Mouse (Mus musculus): ENCODE results near the gene Eif2b3. TPM values are rescaled to one million over a fixed set of nuclear protein-coding genes. Genes with fewer than 3 reads are reported as not detected.

Eif2b3 gene
- total and polyA plus RNA-seq, 3 experiments, result 7.9 to 14.6 (median 12.0) TPM

- Histone ChIP-seq H3K9ac (ENCODE audit: low read depth, low read length) (peak overlapping the region; percentile 36), H3K27ac (no peak overlapping the region), H3K36me3 (ENCODE audit: control insufficient read depth, insufficient read depth, low read length) (no peaks in the 10 kb centered on the region), H3K79me2 (replicated peaks; ENCODE audit: control insufficient read depth, insufficient read depth, low read length) (no peaks in the 10 kb centered on the region), H3K4me1 (ENCODE audit: control insufficient read depth, insufficient read depth, low read length) (peaks cover 9% of the 10 kb centered on the region), H3K4me3 (peak overlapping the region; percentile 86), H3K27me3 (ENCODE audit: control insufficient read depth, insufficient read depth, low read length) (no peaks in the 10 kb centered on the region)
- no peak for TF ChIP-seq EP300 (IDR thresholded peaks at IDR 0.05; ENCODE audit: insufficient read depth, low read depth, low read length)
- TF ChIP-seq POLR2A (IDR thresholded peaks at IDR 0.05; ENCODE audit: insufficient read depth, low read depth, low read length), result no peak
- TF ChIP-seq CTCF (IDR thresholded peaks at IDR 0.05), result no peak
- no peak for DNase-seq
- WGBS, result 47% methylated on average over 11 of the region's 11 CpGs
- intact Hi-C loops (cut with DNase I), result no loop called here
Measured at GRCm38 (mm10) chr4:117132794-117133143, 113.6 kb downstream of the Eif2b3 start.

- DNase-seq, result no peak
- peak overlapping the region; percentile 78 for H3K27ac ChIP-seq
Measured at GRCm38 (mm10) chr4:117133366-117133796, 114.2 kb downstream of the Eif2b3 start.

GRCm38 (mm10) chr4:117133817-117134600 lies 114.8 kb downstream of the Eif2b3 start, which contains the start of gene Plk3:
Gene Plk3 (minus strand): TSS chr4:117133963.
- 0 out of 2 replicates have a peak, but pooled peaks have one; percentile 9 for TF ChIP-seq CTCF (IDR thresholded peaks at IDR 0.05)
- peak; percentile 68; the same call in 1 of the 2 replicates for TF ChIP-seq EP300 (IDR thresholded peaks at IDR 0.05; ENCODE audit: insufficient read depth, low read depth, low read length)
- TF ChIP-seq POLR2A (IDR thresholded peaks at IDR 0.05; ENCODE audit: insufficient read depth, low read depth, low read length), result peak; percentile 82
- 2% methylated on average over 48 of the region's 48 CpGs for WGBS
- intact Hi-C loops (cut with DNase I), result loop anchor here (2.0 kb wide), 1 partner anchor 139 kb away; the partner anchor contains the start of genes Hectd3 and Urod

More at GRCm38 (mm10) chr4:117133366-117133796, 114.2 kb downstream of the Eif2b3 start:
- Histone ChIP-seq H3K4me1 (ENCODE audit: control insufficient read depth, insufficient read depth, low read length) (peaks cover 9% of the 10 kb centered on the region), H3K27me3 (ENCODE audit: control insufficient read depth, insufficient read depth, low read length) (no peaks in the 10 kb centered on the region), H3K4me3 (peak overlapping the region; percentile 86), H3K79me2 (replicated peaks; ENCODE audit: control insufficient read depth, insufficient read depth, low read length) (no peaks in the 10 kb centered on the region), H3K36me3 (ENCODE audit: control insufficient read depth, insufficient read depth, low read length) (no peaks in the 10 kb centered on the region), H3K9ac (ENCODE audit: low read depth, low read length) (peak overlapping the region; percentile 83)
- intact Hi-C loops (cut with DNase I), result no loop called here
- 1% methylated on average over 42 of the region's 42 CpGs for WGBS
- no peak for TF ChIP-seq CTCF (IDR thresholded peaks at IDR 0.05)
- no peak for TF ChIP-seq EP300 (IDR thresholded peaks at IDR 0.05; ENCODE audit: insufficient read depth, low read depth, low read length)
- no peak for TF ChIP-seq POLR2A (IDR thresholded peaks at IDR 0.05; ENCODE audit: insufficient read depth, low read depth, low read length)

GRCm38 (mm10) chr4:117134601-117134995 lies 115.4 kb downstream of the Eif2b3 start:
- intact Hi-C loops (cut with DNase I), result loop anchor here (2.0 kb wide), 1 partner anchor 140 kb away; the partner anchor contains the start of genes Hectd3 and Urod
- no peak overlapping the region for H3K4me3 ChIP-seq
- H3K27me3 ChIP-seq (ENCODE audit: control insufficient read depth, insufficient read depth, low read length), result no peaks in the 10 kb centered on the region
- H3K4me1 ChIP-seq (ENCODE audit: control insufficient read depth, insufficient read depth, low read length), result peaks cover 9% of the 10 kb centered on the region
- TF ChIP-seq EP300 (IDR thresholded peaks at IDR 0.05; ENCODE audit: insufficient read depth, low read depth, low read length) (no peak), CTCF (IDR thresholded peaks at IDR 0.05) (no peak), POLR2A (IDR thresholded peaks at IDR 0.05; ENCODE audit: insufficient read depth, low read depth, low read length) (no peak)
- 34% methylated on average over 2 of the region's 2 CpGs for WGBS
- H3K36me3 ChIP-seq (ENCODE audit: control insufficient read depth, insufficient read depth, low read length), result no peaks in the 10 kb centered on the region
- no peak overlapping the region for H3K27ac ChIP-seq
- DNase-seq, result peak in 1 of 2 experiments; percentile 15
- no peak overlapping the region for H3K9ac ChIP-seq (ENCODE audit: low read depth, low read length)
- no peaks in the 10 kb centered on the region for H3K79me2 ChIP-seq (replicated peaks; ENCODE audit: control insufficient read depth, insufficient read depth, low read length)

More at GRCm38 (mm10) chr4:117133817-117134600, 114.8 kb downstream of the Eif2b3 start, which contains the start of gene Plk3:
- Histone ChIP-seq H3K36me3 (ENCODE audit: control insufficient read depth, insufficient read depth, low read length) (no peaks in the 10 kb centered on the region), H3K27me3 (ENCODE audit: control insufficient read depth, insufficient read depth, low read length) (no peaks in the 10 kb centered on the region), H3K4me3 (peak within 1 kb of the TSS; percentile 86), H3K27ac (peak within 1 kb of the TSS; percentile 78), H3K79me2 (replicated peaks; ENCODE audit: control insufficient read depth, insufficient read depth, low read length) (no peaks in the 10 kb centered on the region), H3K9ac (ENCODE audit: low read depth, low read length) (peak within 1 kb of the TSS; percentile 83), H3K4me1 (ENCODE audit: control insufficient read depth, insufficient read depth, low read length) (peaks cover 9% of the 10 kb centered on the region)
- peak; percentile 97 to 99 for DNase-seq

GRCm38 (mm10) chr4:117136034-117136433 lies 116.8 kb downstream of the Eif2b3 start:
- no peak overlapping the region for H3K27ac ChIP-seq
- DNase-seq, result no peak

More at GRCm38 (mm10) chr4:117136034-117136433, 116.8 kb downstream of the Eif2b3 start:
- H3K27me3 ChIP-seq (ENCODE audit: control insufficient read depth, insufficient read depth, low read length), result no peaks in the 10 kb centered on the region
- H3K4me1 ChIP-seq (ENCODE audit: control insufficient read depth, insufficient read depth, low read length), result peaks cover 9% of the 10 kb centered on the region
- H3K36me3 ChIP-seq (ENCODE audit: control insufficient read depth, insufficient read depth, low read length), result no peaks in the 10 kb centered on the region
- intact Hi-C loops (cut with DNase I), result loop anchor here (2.0 to 5.0 kb wide), 3 partner anchors 15 to 39 kb away; partner anchors contain the start of gene Ptch2
- H3K4me3 ChIP-seq, result no peak overlapping the region
- TF ChIP-seq EP300 (IDR thresholded peaks at IDR 0.05; ENCODE audit: insufficient read depth, low read depth, low read length) (no peak), CTCF (IDR thresholded peaks at IDR 0.05) (no peak), POLR2A (IDR thresholded peaks at IDR 0.05; ENCODE audit: insufficient read depth, low read depth, low read length) (no peak)
- H3K79me2 ChIP-seq (replicated peaks; ENCODE audit: control insufficient read depth, insufficient read depth, low read length), result no peaks in the 10 kb centered on the region
- H3K9ac ChIP-seq (ENCODE audit: low read depth, low read length), result no peak overlapping the region
- 49% methylated on average over 8 of the region's 8 CpGs for WGBS

Other genes with a start within 250 kb of the Eif2b3 start
- gene Toe1, start 211.8 kb upstream of the Eif2b3 start, total RNA-seq (2021), result 1 to 10 TPM; 5.7 to 8.6 TPM
- 12.3 and 15.3 TPM in 2 replicates for gene Toe1, start 211.8 kb upstream of the Eif2b3 start, polyA plus RNA-seq (2012; rRNA removed)
- 1 to 10 TPM; 1.2 to 1.5 TPM for gene Mutyh, start 211.7 kb upstream of the Eif2b3 start, total RNA-seq (2021)
- gene Mutyh, start 211.7 kb upstream of the Eif2b3 start, polyA plus RNA-seq (2012; rRNA removed), result 3.5 and 3.7 TPM in 2 replicates
- gene Hpdl, start 197.7 kb upstream of the Eif2b3 start, total RNA-seq (2021), result 1 to 10 TPM; 3.9 to 4.8 TPM
- gene Hpdl, start 197.7 kb upstream of the Eif2b3 start, polyA plus RNA-seq (2012; rRNA removed), result 4.0 and 4.3 TPM in 2 replicates
- 1 to 10 TPM; 1.0 TPM for gene Zswim5, start 142.0 kb upstream of the Eif2b3 start, total RNA-seq (2021)
- 0.86 and 1.4 TPM in 2 replicates for gene Zswim5, start 142.0 kb upstream of the Eif2b3 start, polyA plus RNA-seq (2012; rRNA removed)
- 10 to 100 TPM; 86.7 to 91.9 TPM for gene Urod, start 25.0 kb upstream of the Eif2b3 start, total RNA-seq (2021)
- gene Urod, start 25.0 kb upstream of the Eif2b3 start, polyA plus RNA-seq (2012; rRNA removed), result 77.1 and 117 TPM in 2 replicates
- 10 to 100 TPM; 14.0 to 20.6 TPM for gene Hectd3, start 24.1 kb upstream of the Eif2b3 start, total RNA-seq (2021)
- gene Hectd3, start 24.1 kb upstream of the Eif2b3 start, polyA plus RNA-seq (2012; rRNA removed), result 28.4 and 31.0 TPM in 2 replicates
- under 1 TPM; 0.70 to 0.86 TPM for gene Ptch2, start 76.7 kb downstream of the Eif2b3 start, total RNA-seq (2021)
- 2.4 and 3.2 TPM in 2 replicates for gene Ptch2, start 76.7 kb downstream of the Eif2b3 start, polyA plus RNA-seq (2012; rRNA removed)
- 1 to 10 TPM; 2.9 to 3.2 TPM for gene Btbd19, start 106.3 kb downstream of the Eif2b3 start, total RNA-seq (2021)
- 6.6 and 12.2 TPM in 2 replicates for gene Btbd19, start 106.3 kb downstream of the Eif2b3 start, polyA plus RNA-seq (2012; rRNA removed)
- not detected for gene Tctex1d4, start 107.4 kb downstream of the Eif2b3 start, total RNA-seq (2021)
- 0.29 and 4.2 TPM in 2 replicates for gene Tctex1d4, start 107.4 kb downstream of the Eif2b3 start, polyA plus RNA-seq (2012; rRNA removed)
- 1 to 10 TPM; 1.4 to 1.9 TPM for gene Plk3, start 114.6 kb downstream of the Eif2b3 start, total RNA-seq (2021)
- gene Plk3, start 114.6 kb downstream of the Eif2b3 start, polyA plus RNA-seq (2012; rRNA removed), result 4.5 and 4.7 TPM in 2 replicates
- 100 to 1,000 TPM; 553 to 608 TPM for gene Rps8, start 136.8 kb downstream of the Eif2b3 start, total RNA-seq (2021)
- 315 and 381 TPM in 2 replicates for gene Rps8, start 136.8 kb downstream of the Eif2b3 start, polyA plus RNA-seq (2012; rRNA removed)
- gene Kif2c, start 163.2 kb downstream of the Eif2b3 start, total RNA-seq (2021), result under 1 TPM; 0.14 to 0.26 TPM
- 0.25 and 0.41 TPM in 2 replicates for gene Kif2c, start 163.2 kb downstream of the Eif2b3 start, polyA plus RNA-seq (2012; rRNA removed)
- 10 to 100 TPM; 25.0 to 30.6 TPM for gene Tmem53, start 232.5 kb downstream of the Eif2b3 start, total RNA-seq (2021)
- 51.8 and 62.3 TPM in 2 replicates for gene Tmem53, start 232.5 kb downstream of the Eif2b3 start, polyA plus RNA-seq (2012; rRNA removed)
- gene Armh1, start 232.7 kb downstream of the Eif2b3 start, total RNA-seq (2021), result not detected
- 0.43 TPM in 1 of 2 replicates, not detected in the other for gene Armh1, start 232.7 kb downstream of the Eif2b3 start, polyA plus RNA-seq (2012; rRNA removed)

Measured in heart, adult 2 months (tissue).